Comparison of ENCODE assay signal across 22 mouse cellular contexts in genomic region chr13:110941587-110941986, GRCm38 (mm10).
A peak's percentile ranks its signal among the peaks of the same experiment; 100 is the strongest.
DNase-seq lines count a peak whose midpoint lies in the region; ATAC-seq and TF ChIP-seq lines count a peak whose summit lies in the region.
"Had no signal": no experiment of that assay in that cellular context is flagged by ENCODE, and none has a peak within 500 bp of the region (broad histone marks: within the 10 kb centered on the region; RNA-seq: fewer than 3 reads in every experiment).

No protein-coding gene starts in this region.

- no peak overlapping the region; the same call in 1 of the 2 replicates for H3K27ac ChIP-seq in CH12.LX (ENCODE audit: insufficient read depth, low read depth)
- peak overlapping the region; percentile 59; the same call in 1 of the 2 replicates for H3K27ac ChIP-seq in heart, embryonic 11.5 days (ENCODE audit: low read depth, low read length)
- peak overlapping the region; percentile 94 for H3K27ac ChIP-seq in macrophage
- no peak overlapping the region for H3K27ac ChIP-seq in lung, postnatal 0 days (ENCODE audit: low read length)
- H3K27ac ChIP-seq: embryonic facial prominence, embryonic 12.5 days; forebrain, embryonic 15.5 days; hindbrain, embryonic 15.5 days; limb, embryonic 13.5 days; liver, embryonic 14.5 days; lung, embryonic 15.5 days; stomach, embryonic 15.5 days had no signal

- H3K9ac ChIP-seq in CH12.LX (ENCODE audit: insufficient read depth, low read depth): no peak overlapping the region
- H3K9ac ChIP-seq in heart, embryonic 11.5 days (ENCODE audit: low read depth, low read length): no peak overlapping the region
- no peak overlapping the region for H3K9ac ChIP-seq in lung, postnatal 0 days (replicated peaks; ENCODE audit: low read depth)
- H3K9ac ChIP-seq: embryonic facial prominence, embryonic 12.5 days; forebrain, embryonic 15.5 days; hindbrain, embryonic 15.5 days; limb, embryonic 13.5 days; liver, embryonic 14.5 days; lung, embryonic 15.5 days; stomach, embryonic 15.5 days had no signal

- in situ Hi-C loops in CH12.LX (cut with MboI; ENCODE audit: low pct_ligation_motif_present, low pct_unique_long_range_greater_than_20kb, low sequenced_read_pairs): loop anchor here (25.0 kb wide), 1 partner anchor 471 kb away; no protein-coding TSS in a partner anchor

- H3K79me2 ChIP-seq in CH12.LX (replicated peaks; ENCODE audit: control insufficient read depth, extremely low read depth, insufficient read depth, poor library complexity, severe bottlenecking) (no peaks in the 10 kb centered on the region), macrophage (ENCODE audit: inconsistent target) (no peaks in the 10 kb centered on the region)

- no peak for TF ChIP-seq RAD21 in CH12.LX (IDR thresholded peaks at IDR 0.05; ENCODE audit: low read depth, low read length)

- H3K4me2 ChIP-seq in CH12.LX (ENCODE audit: insufficient read depth, low read depth, poor library complexity, severe bottlenecking): no peak overlapping the region; the same call in 1 of the 2 replicates
- H3K4me2 ChIP-seq in heart, embryonic 11.5 days: no peak overlapping the region
- H3K4me2 ChIP-seq in lung, postnatal 0 days (replicated peaks; ENCODE audit: low read depth, low read length): no peak overlapping the region
- H3K4me2 ChIP-seq: embryonic facial prominence, embryonic 12.5 days; forebrain, embryonic 15.5 days; hindbrain, embryonic 15.5 days; limb, embryonic 13.5 days; lung, embryonic 15.5 days; stomach, embryonic 15.5 days had no signal

- no peak for TF ChIP-seq EP300 in CH12.LX (IDR thresholded peaks at IDR 0.05; ENCODE audit: low read length)
- TF ChIP-seq EP300 in lung, postnatal 0 days (IDR thresholded peaks at IDR 0.05): no peak

- no peaks in the 10 kb centered on the region for H3K9me3 ChIP-seq in CH12.LX (replicated peaks; ENCODE audit: low read length)
- no peaks in the 10 kb centered on the region for H3K9me3 ChIP-seq in heart, embryonic 11.5 days (replicated peaks; ENCODE audit: control insufficient read depth, low read length)
- H3K9me3 ChIP-seq in lung, postnatal 0 days (ENCODE audit: low read length): no peaks in the 10 kb centered on the region
- H3K9me3 ChIP-seq: embryonic facial prominence, embryonic 12.5 days; forebrain, embryonic 15.5 days; hindbrain, embryonic 15.5 days; limb, embryonic 13.5 days; lung, embryonic 15.5 days; stomach, embryonic 15.5 days had no signal

- peak; percentile 89 for DNase-seq in heart, adult 11 months
- no peak for DNase-seq in heart, postnatal 36 days
- DNase-seq in CH12.LX (ENCODE audit: extremely low read depth): peak; percentile 45
- no peak for DNase-seq in left cerebral cortex, adult 9 months (ENCODE audit: low spot score in 2 of 2)
- no peak for DNase-seq in yolk sac, embryonic 10.5 days (ENCODE audit: low spot score)
- DNase-seq in lung, postnatal 0 days (ENCODE audit: low spot score): no peak
- DNase-seq: adrenal gland, adult 2 months; B cell, adult 2 months; cerebellum, adult 9-10 months; kidney, adult 11 months; right cerebral cortex, postnatal 14 days; thymus, adult 18-20 months had no signal

- peaks cover 8 to 38% of the 10 kb centered on the region in 2 experiments; a peak in 3 of 4 replicates for H3K4me1 ChIP-seq in CH12.LX (ENCODE audit: control insufficient read depth in 1 of 2, insufficient read depth in 2 of 2)
- no peaks in the 10 kb centered on the region for H3K4me1 ChIP-seq in heart, embryonic 11.5 days (ENCODE audit: control insufficient read depth, insufficient read depth, low read length)
- H3K4me1 ChIP-seq in lung, postnatal 0 days (ENCODE audit: insufficient read depth, low read depth, low read length): no peaks in the 10 kb centered on the region
- H3K4me1 ChIP-seq: forebrain, embryonic 15.5 days; hindbrain, embryonic 15.5 days; lung, embryonic 15.5 days; stomach, embryonic 15.5 days had no signal

- H3K36me3 ChIP-seq in CH12.LX (replicated peaks in 1 of 2; ENCODE audit: control insufficient read depth in 1 of 2, insufficient read depth in 1 of 2, low read length in 1 of 2): no peaks in the 10 kb centered on the region
- no peaks in the 10 kb centered on the region for H3K36me3 ChIP-seq in heart, embryonic 11.5 days (ENCODE audit: control insufficient read depth, insufficient read depth, low read length)
- no peaks in the 10 kb centered on the region for H3K36me3 ChIP-seq in macrophage (ENCODE audit: inconsistent target)
- no peaks in the 10 kb centered on the region for H3K36me3 ChIP-seq in lung, postnatal 0 days (ENCODE audit: insufficient read depth, low read length)
- H3K36me3 ChIP-seq: embryonic facial prominence, embryonic 12.5 days; forebrain, embryonic 15.5 days; hindbrain, embryonic 15.5 days; limb, embryonic 13.5 days; lung, embryonic 15.5 days; stomach, embryonic 15.5 days had no signal

- 38% methylated on average over 1 of the region's 1 CpGs for WGBS in heart, embryonic 11.5 days (ENCODE audit: insufficient replicate concordance)
- WGBS in macrophage (ENCODE audit: missing documents): 10% methylated on average over 1 of the region's 1 CpGs
- 58% methylated on average over 1 of the region's 1 CpGs for WGBS in lung, postnatal 0 days

- H3K4me3 ChIP-seq in CH12.LX (replicated peaks in 1 of 3; ENCODE audit: low read depth in 2 of 3, low read length in 2 of 3, poor library complexity in 1 of 3) (no peak overlapping the region), macrophage (ENCODE audit: inconsistent target) (no peak overlapping the region)
- no peak overlapping the region for H3K4me3 ChIP-seq in heart, embryonic 11.5 days (ENCODE audit: low read depth, low read length)
- no peak overlapping the region for H3K4me3 ChIP-seq in lung, postnatal 0 days (ENCODE audit: low read depth, low read length)
- H3K4me3 ChIP-seq: embryonic facial prominence, embryonic 12.5 days; forebrain, embryonic 15.5 days; hindbrain, embryonic 15.5 days; limb, embryonic 13.5 days; lung, embryonic 15.5 days; stomach, embryonic 15.5 days had no signal

- intact Hi-C loops in heart, postnatal 36 days (cut with DNase I): no loop called here

- no peaks in the 10 kb centered on the region for H3K27me3 ChIP-seq in CH12.LX (replicated peaks)
- H3K27me3 ChIP-seq in heart, embryonic 11.5 days (ENCODE audit: control insufficient read depth, insufficient read depth, low read length): no peaks in the 10 kb centered on the region
- H3K27me3 ChIP-seq in lung, postnatal 0 days (replicated peaks; ENCODE audit: insufficient read depth, low read length): no peaks in the 10 kb centered on the region
- H3K27me3 ChIP-seq: embryonic facial prominence, embryonic 12.5 days; forebrain, embryonic 15.5 days; hindbrain, embryonic 15.5 days; limb, embryonic 13.5 days; lung, embryonic 15.5 days; stomach, embryonic 15.5 days had no signal

- dilution Hi-C loops in CH12.LX (cut with MboI; ENCODE audit: extremely low pct_ligation_motif_present, extremely low pct_unique_long_range_greater_than_20kb, low sequenced_read_pairs): no loop called here

- no peak for ATAC-seq in heart, embryonic 11.5 days (replicated peaks; ENCODE audit: insufficient number of reproducible peaks, low FRiP score, low TSS enrichment)
- no peak for ATAC-seq in lung, postnatal 0 days
- ATAC-seq: forebrain, embryonic 15.5 days; midbrain, embryonic 16.5 days had no signal

- no peak for TF ChIP-seq POLR2A in CH12.LX (IDR thresholded peaks at IDR 0.05; ENCODE audit: low read depth, low read length)

- TF ChIP-seq CTCF in CH12.LX (conservative IDR thresholded peaks at IDR 0.05 in 1 of 2, IDR thresholded peaks at IDR 0.05 in 1 of 2; ENCODE audit: low read depth in 2 of 2, low read length in 2 of 2): no peak
- TF ChIP-seq CTCF in lung, postnatal 0 days (IDR thresholded peaks at IDR 0.05): no peak

TF ChIP-seq in CH12.LX, 34 proteins besides CTCF, POLR2A, EP300 and RAD21:
- TF ChIP-seq TBP (conservative IDR thresholded peaks at IDR 0.05; ENCODE audit: low read depth, low read length) (no peak), HCFC1 (IDR thresholded peaks at IDR 0.05; ENCODE audit: low read depth, low read length) (no peak), TCF12 (IDR thresholded peaks at IDR 0.05; ENCODE audit: low read depth, low read length) (no peak), UBTF (IDR thresholded peaks at IDR 0.05; ENCODE audit: low read depth, low read length) (no peak), BHLHE40 (IDR thresholded peaks at IDR 0.05; ENCODE audit: low read depth, low read length) (no peak), ZKSCAN1 (IDR thresholded peaks at IDR 0.05; ENCODE audit: borderline replicate concordance, low read depth, low read length) (no peak), PAX5 (IDR thresholded peaks at IDR 0.05; ENCODE audit: low read length) (no peak), MAX (IDR thresholded peaks at IDR 0.05; ENCODE audit: low read length) (no peak), MEF2A (IDR thresholded peaks at IDR 0.05; ENCODE audit: borderline replicate concordance, low read depth, low read length) (peak; percentile 89), USF2 (conservative IDR thresholded peaks at IDR 0.05; ENCODE audit: low read depth, low read length) (no peak), MAFK (IDR thresholded peaks at IDR 0.05; ENCODE audit: insufficient replicate concordance, low read length) (peak; percentile 16; the same call in 1 of the 2 replicates), JUN (IDR thresholded peaks at IDR 0.05; ENCODE audit: insufficient read depth, low read depth, low read length) (no peak), MXI1 (IDR thresholded peaks at IDR 0.05; ENCODE audit: low read depth, low read length) (no peak), ETS1 (conservative IDR thresholded peaks at IDR 0.05; ENCODE audit: low read depth, low read length) (peak; percentile 59), GABPA (IDR thresholded peaks at IDR 0.05; ENCODE audit: insufficient replicate concordance, low read depth, low read length) (no peak), SMC3 (IDR thresholded peaks at IDR 0.05; ENCODE audit: low read depth, low read length) (no peak), MYC (IDR thresholded peaks at IDR 0.05; ENCODE audit: low read depth, low read length) (no peak), CHD1 (IDR thresholded peaks at IDR 0.05; ENCODE audit: low read depth, low read length) (no peak), ZMIZ1 (IDR thresholded peaks at IDR 0.05; ENCODE audit: low read depth, low read length) (no peak), KAT2A (IDR thresholded peaks at IDR 0.05; ENCODE audit: insufficient replicate concordance, low read length) (no peak), ELF1 (IDR thresholded peaks at IDR 0.05; ENCODE audit: low read depth, low read length) (no peak), POLR2AphosphoS2 (IDR thresholded peaks at IDR 0.05; ENCODE audit: low read depth, low read length) (no peak), NRF1 (IDR thresholded peaks at IDR 0.05; ENCODE audit: low read depth, low read length) (no peak), USF1 (IDR thresholded peaks at IDR 0.05; ENCODE audit: low read depth, low read length) (no peak)

Comparison
In these comparisons a context has a peak if more than half of its experiments do, and no peak if none do; other contexts are left out.
1. DNase-seq: peak in heart, adult 11 months (single experiment) and CH12.LX (single experiment); none in heart, postnatal 36 days (0 of 2), left cerebral cortex, adult 9 months (0 of 2), yolk sac, embryonic 10.5 days (single experiment) and lung, postnatal 0 days (single experiment).
2. H3K27ac ChIP-seq: peak in heart, embryonic 11.5 days (single experiment) and macrophage (single experiment); none in CH12.LX (single experiment) and lung, postnatal 0 days (single experiment).